Mouse (Mus musculus) stomach, embryonic 15.5 days (tissue): ENCODE results near the gene St6galnac3. TPM values are rescaled to one million over a fixed set of nuclear protein-coding genes. Genes with fewer than 3 reads are reported as not detected.

Experiments used
- ATAC-seq: fragments of 200-750 bp; cut with Nextera tagmentation; 2 replicates; pipeline ENCODE4 v1.8.0; 2017; ENCODE audit warnings: low read depth, moderate number of reproducible peaks, moderate TSS enrichment; ENCODE audit not compliant: insufficient read depth, low FRiP score
- H3K27ac ChIP-seq: fragments of 300-500 bp; sonication (generic); 2 replicates; pipeline ENCODE4 v1.5.1; 2015; ENCODE audit warnings: mild to moderate bottlenecking, inconsistent platforms
- H3K27me3 ChIP-seq: fragments of 300-500 bp; sonication (generic); replicated peaks from 2 replicates; pipeline ENCODE4 v1.6.1; 2015; ENCODE audit warnings: inconsistent platforms
- H3K36me3 ChIP-seq: fragments of 300-500 bp; sonication (generic); 2 replicates; pipeline ENCODE4 v1.6.1; 2015; ENCODE audit warnings: inconsistent platforms
- H3K4me1 ChIP-seq: fragments of 300-500 bp; sonication (generic); 2 replicates; pipeline ENCODE4 v1.6.1; 2015; ENCODE audit warnings: inconsistent platforms
- H3K4me2 ChIP-seq: fragments of 300-500 bp; sonication (generic); 2 replicates; pipeline ENCODE4 v1.6.1; 2015; ENCODE audit warnings: mild to moderate bottlenecking, inconsistent platforms
- H3K4me3 ChIP-seq: fragments of 300-500 bp; sonication (generic); replicated peaks from 2 replicates; pipeline ENCODE4 v1.5.1; 2015; ENCODE audit warnings: inconsistent platforms
- H3K9ac ChIP-seq: fragments of 300-500 bp; sonication (generic); 2 replicates; pipeline ENCODE4 v1.6.1; 2015; ENCODE audit warnings: inconsistent platforms
- H3K9me3 ChIP-seq: fragments of 300-500 bp; sonication (generic); 2 replicates; pipeline ENCODE4 v1.6.1; 2016; ENCODE audit warnings: inconsistent platforms
- WGBS: fragments of 180-500 bp; shearing (Covaris S2); methylation state at CpG from one replicate; pipeline ENCODE4 v1.1.7; 2015; 5-methylcytosine and 5-hydroxymethylcytosine counted together
- polyA plus RNA-seq: library from polyadenylated mRNA; unstranded; fragments of >200 nt; fragmentation: Nextera tagmentation; extraction: Ambion mirVana; gene quantifications from 2 replicates; pipeline ENCODE4 v1.2.1, GENCODE M21; 2015

St6galnac3 gene
- polyA plus RNA-seq, 1 experiment from 2014 or later = 36.6 TPM

DNA sequence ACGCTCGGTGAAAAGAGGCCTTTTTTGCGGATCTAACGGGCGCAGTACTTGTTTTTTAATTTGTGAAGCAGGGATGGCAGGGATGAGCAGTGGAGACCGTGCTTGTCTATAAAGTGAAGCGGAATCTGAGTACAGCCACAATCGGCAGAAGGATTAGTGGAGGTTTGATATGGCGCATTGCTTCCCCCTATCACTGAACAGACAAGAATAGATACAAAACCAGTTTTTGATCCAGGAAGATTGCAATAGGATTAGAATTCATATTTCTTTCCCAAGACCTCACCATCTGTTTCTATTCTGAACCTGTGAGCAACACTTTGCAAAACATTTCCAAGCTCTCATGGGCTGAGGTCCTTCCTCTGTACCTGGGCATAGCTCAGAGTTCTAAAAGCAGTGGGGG lies 488.7 kb downstream of the St6galnac3 start:
- Histone ChIP-seq H3K9me3 (no peaks in the 10 kb centered on the region), H3K9ac (no peak overlapping the region), H3K36me3 (no peaks in the 10 kb centered on the region), H3K27ac (no peak overlapping the region), H3K4me3 (no peak overlapping the region), H3K4me2 (no peak overlapping the region), H3K27me3 (no peaks in the 10 kb centered on the region), H3K4me1 (0 out of 2 replicates have a peak, but pooled peaks cover 4% of the 10 kb centered on the region)
- 89% methylated on average over 9 of the region's 9 CpGs for WGBS
- ATAC-seq = no peak

DNA sequence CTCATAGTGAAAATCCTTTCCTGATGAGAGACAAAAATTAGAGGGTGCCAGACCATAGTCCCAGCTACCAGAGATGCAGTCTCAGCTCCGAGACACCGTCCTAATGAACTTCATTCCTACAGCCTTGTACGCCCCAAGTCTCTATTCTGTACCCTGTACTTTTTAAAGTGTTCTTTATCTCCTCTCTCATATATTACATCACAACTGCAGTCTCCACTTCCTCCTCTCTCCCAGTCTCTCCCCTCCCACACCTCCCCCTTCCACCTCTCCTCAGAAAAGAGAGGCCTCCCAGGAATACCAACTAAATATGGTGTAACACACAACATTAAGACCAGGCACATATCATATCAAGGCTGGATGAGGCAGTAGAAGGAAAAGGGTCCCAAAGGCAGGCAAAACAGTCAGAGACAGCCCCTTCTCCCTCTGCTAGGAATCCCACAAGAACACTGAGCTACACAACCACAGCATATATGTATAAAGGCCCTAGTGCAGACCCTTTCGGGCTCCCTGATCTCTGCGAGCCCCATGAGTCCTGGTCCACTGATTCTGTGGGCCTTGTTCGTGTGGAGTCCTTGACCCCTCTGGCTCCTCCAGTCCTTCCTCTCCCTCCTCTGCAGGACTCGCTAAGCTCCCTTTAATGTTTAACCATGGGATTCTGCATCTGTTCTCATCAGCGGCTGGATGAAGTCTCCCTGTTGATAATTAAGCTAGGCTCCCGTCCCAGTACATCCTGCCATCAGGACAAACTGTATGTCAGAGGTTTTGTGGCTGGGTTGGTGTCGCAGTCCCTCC lies 502.2 kb downstream of the St6galnac3 start:
- Histone ChIP-seq H3K27me3 (no peaks in the 10 kb centered on the region), H3K27ac (no peak overlapping the region), H3K9me3 (no peaks in the 10 kb centered on the region), H3K4me1 (no peaks in the 10 kb centered on the region), H3K4me3 (no peak overlapping the region), H3K9ac (no peak overlapping the region), H3K36me3 (no peaks in the 10 kb centered on the region), H3K4me2 (no peak overlapping the region)
- peak; percentile 61; the same call in 1 of the 2 replicates for ATAC-seq
- WGBS = 72% methylated on average over 10 of the region's 10 CpGs

DNA sequence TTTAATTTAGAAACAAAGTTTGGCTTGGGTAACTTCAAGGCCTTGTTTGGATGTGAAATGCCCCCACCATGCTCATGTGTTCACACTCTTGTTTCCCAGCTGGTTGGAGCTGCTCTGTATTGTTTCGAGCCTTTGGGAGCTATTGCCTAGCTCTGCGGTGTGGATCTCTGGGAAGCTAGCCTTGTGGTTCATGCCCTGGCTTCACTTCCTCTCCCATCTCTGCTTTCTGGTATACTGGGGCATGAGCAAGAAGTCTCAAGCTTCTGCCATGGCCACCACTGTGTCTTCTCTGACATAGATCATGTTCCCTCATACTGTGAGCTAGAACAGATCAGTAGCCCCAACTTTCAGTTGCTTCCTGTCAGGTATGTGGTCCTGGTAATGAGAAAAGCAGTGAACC lies 505.6 kb downstream of the St6galnac3 start:
- ATAC-seq = no peak
- H3K36me3 ChIP-seq = no peaks in the 10 kb centered on the region
- H3K27me3 ChIP-seq = no peaks in the 10 kb centered on the region
- no peaks in the 10 kb centered on the region for H3K4me1 ChIP-seq
- H3K9ac ChIP-seq = no peak overlapping the region
- H3K4me3 ChIP-seq = no peak overlapping the region
- no peak overlapping the region for H3K27ac ChIP-seq
- WGBS = 90% methylated on average over 2 of the region's 2 CpGs
- no peaks in the 10 kb centered on the region for H3K9me3 ChIP-seq
- no peak overlapping the region for H3K4me2 ChIP-seq

DNA sequence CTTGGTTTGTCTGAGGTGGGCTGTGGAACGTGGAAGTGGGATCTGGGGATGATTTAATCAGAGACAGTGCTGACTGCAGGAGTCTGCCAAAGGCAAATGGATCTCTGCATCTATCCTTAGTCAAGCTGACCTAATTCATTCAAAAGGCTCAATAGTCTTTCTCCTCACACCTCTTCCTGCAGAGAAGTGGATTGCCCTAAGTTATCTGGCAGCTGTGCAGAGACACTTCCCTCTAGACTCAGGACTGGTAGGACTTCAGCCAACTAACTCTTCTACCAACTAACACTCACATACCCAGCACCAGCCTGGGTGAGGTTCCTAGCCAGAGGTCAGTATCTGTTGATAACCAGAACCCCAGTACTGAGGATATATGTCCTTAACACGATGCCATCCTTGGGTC lies 516.8 kb downstream of the St6galnac3 start:
- Histone ChIP-seq H3K27ac (no peak overlapping the region), H3K9me3 (no peaks in the 10 kb centered on the region), H3K9ac (no peak overlapping the region), H3K4me3 (no peak overlapping the region), H3K4me1 (no peaks in the 10 kb centered on the region), H3K36me3 (no peaks in the 10 kb centered on the region), H3K27me3 (no peaks in the 10 kb centered on the region), H3K4me2 (no peak overlapping the region)
- ATAC-seq = no peak
- 73% methylated on average over 2 of the region's 2 CpGs for WGBS

DNA sequence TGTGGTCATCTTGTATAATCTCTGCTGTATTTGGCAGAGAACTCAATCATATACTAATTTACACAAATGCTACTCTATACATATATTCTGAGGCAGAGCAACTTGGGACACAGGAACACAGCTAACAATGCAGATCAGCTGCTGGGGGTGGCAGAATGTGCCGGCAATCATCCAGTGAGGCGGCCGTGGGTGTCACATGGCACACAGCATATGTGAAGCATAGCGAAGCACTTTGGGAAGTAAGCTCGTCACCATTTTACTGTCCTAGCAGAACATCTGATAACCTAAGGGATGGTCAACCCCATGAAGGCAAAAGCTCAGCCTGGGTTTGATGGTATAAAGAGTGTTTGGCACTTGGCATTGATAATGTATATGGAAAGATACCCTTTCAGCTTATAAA lies 520.9 kb downstream of the St6galnac3 start:
- ATAC-seq = no peak
- no peak overlapping the region for H3K4me3 ChIP-seq

DNA sequence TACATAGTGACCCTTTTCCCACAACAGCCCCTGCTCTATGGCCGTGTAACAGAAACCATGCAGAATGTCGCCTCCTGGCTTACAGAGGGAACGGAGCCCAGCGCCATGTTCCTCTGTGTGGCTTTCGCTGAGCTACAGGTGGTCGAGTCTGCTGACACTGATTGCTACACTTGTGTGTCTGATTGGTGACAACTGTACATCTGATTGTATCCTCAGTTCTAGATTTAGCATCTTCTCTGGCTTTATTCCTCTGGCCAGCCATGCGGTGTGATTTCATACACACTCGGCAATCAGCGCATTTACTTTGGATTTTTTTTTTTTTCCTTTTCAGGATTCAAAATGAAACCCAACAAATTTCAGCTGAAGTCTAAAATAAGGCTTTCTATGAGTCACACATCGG lies 523.1 kb downstream of the St6galnac3 start:
- H3K36me3 ChIP-seq = no peaks in the 10 kb centered on the region
- no peaks in the 10 kb centered on the region for H3K27me3 ChIP-seq
- H3K27ac ChIP-seq = no peak overlapping the region
- H3K4me3 ChIP-seq = no peak overlapping the region
- no peak overlapping the region for H3K9ac ChIP-seq
- ATAC-seq = no peak
- H3K9me3 ChIP-seq = no peaks in the 10 kb centered on the region
- H3K4me1 ChIP-seq = no peaks in the 10 kb centered on the region
- H3K4me2 ChIP-seq = no peak overlapping the region
- WGBS = 90% methylated on average over 10 of the region's 10 CpGs

More for the DNA sequence above, 520.9 kb downstream of the St6galnac3 start:
- 90% methylated on average over 5 of the region's 5 CpGs for WGBS
- Histone ChIP-seq H3K27me3 (no peaks in the 10 kb centered on the region), H3K4me2 (no peak overlapping the region), H3K4me1 (no peaks in the 10 kb centered on the region), H3K27ac (no peak overlapping the region), H3K9ac (no peak overlapping the region), H3K36me3 (no peaks in the 10 kb centered on the region), H3K9me3 (no peaks in the 10 kb centered on the region)

DNA sequence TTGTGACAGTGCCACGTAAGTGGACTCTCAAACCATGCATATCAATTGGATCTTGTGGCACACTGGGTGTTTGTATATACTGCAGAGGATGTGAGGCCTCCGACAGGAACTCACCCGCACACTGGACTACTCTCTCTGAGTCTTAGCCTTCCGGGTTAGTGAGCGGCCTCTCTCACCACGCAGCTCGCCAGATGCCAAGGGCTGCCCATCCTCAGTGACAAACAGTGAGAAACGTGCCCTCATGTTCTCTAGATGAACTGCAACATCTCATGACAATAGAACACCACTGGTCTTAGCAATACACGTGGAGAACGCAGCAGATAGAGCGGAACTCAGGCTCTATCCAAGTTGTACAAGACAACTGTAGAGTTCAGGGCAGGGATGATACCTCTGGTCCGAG lies 524.2 kb downstream of the St6galnac3 start:
- Histone ChIP-seq H3K27me3 (no peaks in the 10 kb centered on the region), H3K4me3 (no peak overlapping the region), H3K9ac (no peak overlapping the region), H3K4me1 (no peaks in the 10 kb centered on the region), H3K9me3 (no peaks in the 10 kb centered on the region), H3K27ac (no peak overlapping the region), H3K4me2 (no peak overlapping the region), H3K36me3 (no peaks in the 10 kb centered on the region)
- WGBS = 92% methylated on average over 12 of the region's 12 CpGs
- ATAC-seq = no peak

DNA sequence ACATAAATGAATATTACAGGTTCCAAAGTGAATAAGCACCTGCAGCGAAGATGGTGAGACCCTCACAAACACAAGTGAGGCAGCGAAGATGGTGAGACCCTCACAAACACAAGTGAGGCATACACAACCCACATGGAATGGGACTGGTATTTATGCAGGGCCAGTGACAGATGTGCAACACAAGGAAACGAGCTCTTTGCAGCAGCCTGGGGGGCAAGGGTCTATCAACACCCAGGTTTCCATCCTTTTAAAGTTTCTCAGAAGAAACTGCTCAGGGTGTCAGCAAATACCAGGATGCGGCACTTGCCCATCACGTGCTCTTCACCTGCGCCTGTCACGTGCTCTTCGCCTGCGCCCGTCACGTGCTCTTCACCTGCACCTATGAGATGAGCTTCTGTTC lies 524.9 kb downstream of the St6galnac3 start:
- no peak for ATAC-seq
- no peak overlapping the region for H3K27ac ChIP-seq
- H3K4me2 ChIP-seq = no peak overlapping the region
- H3K36me3 ChIP-seq = no peaks in the 10 kb centered on the region
- H3K9me3 ChIP-seq = no peaks in the 10 kb centered on the region
- no peaks in the 10 kb centered on the region for H3K4me1 ChIP-seq
- H3K27me3 ChIP-seq = no peaks in the 10 kb centered on the region
- H3K4me3 ChIP-seq = no peak overlapping the region
- no peak overlapping the region for H3K9ac ChIP-seq
- WGBS = 92% methylated on average over 11 of the region's 11 CpGs

DNA sequence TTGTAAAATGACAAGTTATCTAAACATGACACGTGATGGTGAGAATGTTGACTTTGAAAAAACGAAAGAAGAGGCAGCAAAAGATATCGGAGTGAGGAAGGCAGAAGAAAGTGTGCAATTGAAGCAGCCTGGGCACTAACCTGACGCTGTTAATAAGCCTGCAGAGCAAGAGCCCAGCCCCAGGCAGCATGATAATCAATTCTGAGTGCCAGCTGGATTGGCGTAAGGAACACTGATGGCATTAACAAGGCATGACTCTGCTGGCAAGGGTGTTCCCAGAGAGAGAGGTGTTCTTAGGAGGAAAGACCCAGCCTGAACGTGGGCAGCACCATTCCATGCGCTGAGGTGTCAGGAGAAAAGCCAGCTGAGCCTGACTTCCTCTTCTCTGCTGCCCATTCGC lies 525.7 kb downstream of the St6galnac3 start:
- Histone ChIP-seq H3K27ac (no peak overlapping the region), H3K4me1 (no peaks in the 10 kb centered on the region), H3K27me3 (no peaks in the 10 kb centered on the region), H3K4me3 (no peak overlapping the region), H3K9me3 (no peaks in the 10 kb centered on the region), H3K9ac (no peak overlapping the region), H3K36me3 (no peaks in the 10 kb centered on the region), H3K4me2 (no peak overlapping the region)
- WGBS = 69% methylated on average over 8 of the region's 8 CpGs
- ATAC-seq = no peak

DNA sequence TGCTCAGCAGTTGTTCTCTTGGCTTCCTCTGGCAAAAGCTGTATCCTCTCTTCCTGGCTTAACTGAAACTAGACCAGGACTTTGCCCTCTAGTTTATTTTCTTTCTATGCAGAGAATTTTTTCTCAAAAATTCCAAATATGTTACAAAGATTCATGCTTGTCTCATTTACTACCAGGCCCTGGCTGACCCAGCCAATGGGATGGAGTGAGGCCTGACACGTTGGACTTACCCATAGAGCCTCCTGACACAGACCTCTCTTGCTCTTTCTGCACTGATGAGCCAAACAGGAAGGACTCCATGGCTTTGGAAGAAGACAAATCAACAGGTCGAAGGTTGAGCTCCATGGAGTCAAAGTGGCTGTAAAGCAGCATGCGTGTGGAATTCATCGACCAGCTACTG lies 526.5 kb downstream of the St6galnac3 start:
- Histone ChIP-seq H3K9me3 (no peaks in the 10 kb centered on the region), H3K27me3 (no peaks in the 10 kb centered on the region), H3K27ac (no peak overlapping the region), H3K4me1 (no peaks in the 10 kb centered on the region), H3K4me2 (no peak overlapping the region), H3K36me3 (no peaks in the 10 kb centered on the region), H3K9ac (no peak overlapping the region), H3K4me3 (no peak overlapping the region)
- WGBS = 68% methylated on average over 4 of the region's 4 CpGs
- no peak for ATAC-seq

DNA sequence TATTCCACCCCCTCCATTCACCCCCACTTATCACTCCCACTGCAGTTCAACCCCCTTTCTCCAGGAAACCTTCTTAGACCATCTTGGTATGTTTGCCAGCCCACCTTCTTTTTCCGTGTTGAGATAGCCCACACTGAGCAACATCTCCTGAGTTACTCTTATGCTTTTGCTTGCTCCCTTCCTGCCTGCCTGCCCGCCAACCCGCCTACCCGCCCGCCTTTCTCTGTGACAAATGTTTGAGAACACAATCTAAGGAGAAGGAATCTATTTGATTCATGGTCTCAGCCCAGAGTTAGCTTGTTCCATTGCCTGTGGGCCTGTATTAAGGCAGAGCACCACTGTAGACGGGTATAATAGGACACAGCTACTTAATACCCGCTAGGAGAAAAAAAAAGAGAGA lies 531.9 kb downstream of the St6galnac3 start:
- no peak for ATAC-seq
- Histone ChIP-seq H3K27ac (no peak overlapping the region), H3K36me3 (no peaks in the 10 kb centered on the region), H3K4me1 (no peaks in the 10 kb centered on the region), H3K9ac (no peak overlapping the region), H3K4me3 (no peak overlapping the region), H3K4me2 (no peak overlapping the region), H3K9me3 (no peaks in the 10 kb centered on the region), H3K27me3 (no peaks in the 10 kb centered on the region)
- WGBS = 76% methylated on average over 7 of the region's 7 CpGs

DNA sequence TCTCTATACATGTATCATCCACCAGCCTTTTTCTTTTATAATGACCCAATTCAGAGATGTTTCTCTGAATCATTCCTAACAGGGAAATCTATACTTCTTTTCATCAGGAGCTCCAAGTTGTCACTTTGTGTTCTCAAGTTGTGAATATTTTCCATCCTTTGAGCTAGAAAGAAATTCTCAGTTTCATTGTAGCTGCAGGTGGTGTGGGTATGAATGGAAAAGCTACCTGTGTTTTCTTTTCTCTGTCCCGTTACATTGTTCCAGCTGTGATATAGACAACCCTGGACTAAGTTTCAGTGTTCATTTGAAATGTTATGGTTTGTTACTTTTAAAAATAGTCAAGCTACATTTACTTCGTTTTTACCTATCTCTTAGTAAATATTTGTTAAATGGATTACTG lies 534.2 kb downstream of the St6galnac3 start:
- WGBS = 47% methylated on average over 2 of the region's 2 CpGs
- Histone ChIP-seq H3K27ac (no peak overlapping the region), H3K9me3 (no peaks in the 10 kb centered on the region), H3K36me3 (no peaks in the 10 kb centered on the region), H3K9ac (no peak overlapping the region), H3K27me3 (no peaks in the 10 kb centered on the region), H3K4me1 (no peaks in the 10 kb centered on the region), H3K4me2 (no peak overlapping the region), H3K4me3 (no peak overlapping the region)
- no peak for ATAC-seq
